Mouse (Mus musculus): ENCODE measurements around the gene Usp30. TPM values are rescaled to one million over a fixed set of nuclear protein-coding genes. Genes with fewer than 3 reads are reported as not detected.

Gene Usp30
- 16.0 and 18.2 TPM in 2 replicates for total RNA-seq (2014; rRNA removed; ENCODE audit: low replicate concordance)
- 6.1 and 6.3 TPM in 2 replicates for polyA plus RNA-seq (2015; fragmentation: Nextera tagmentation; extraction: Ambion mirVana)

- H3K36me3 ChIP-seq (replicated peaks; ENCODE audit: control insufficient read depth, insufficient read depth, low read length), result no peaks in the 10 kb centered on the region
- no peak within 1 kb of the TSS for H3K4me2 ChIP-seq (ENCODE audit: low read depth, low read length)
- H3K4me1 ChIP-seq (ENCODE audit: control insufficient read depth, insufficient read depth), result no peaks in the 10 kb centered on the region
- no peaks in the 10 kb centered on the region for H3K27me3 ChIP-seq (ENCODE audit: control insufficient read depth, insufficient read depth, low read length)
- DNase-seq (ENCODE audit: low spot score), result no peak
- no peak within 1 kb of the TSS for H3K9ac ChIP-seq (replicated peaks; ENCODE audit: low read depth, low read length)
- H3K27ac ChIP-seq (ENCODE audit: low read depth), result no peak within 1 kb of the TSS
- ATAC-seq (ENCODE audit: insufficient read depth, low read depth), result no peak
- WGBS, result 83% methylated on average over 6 of the region's 6 CpGs
- no peak within 1 kb of the TSS for H3K4me3 ChIP-seq (ENCODE audit: low read depth, low read length)
- TF ChIP-seq CTCF (IDR thresholded peaks at IDR 0.05; ENCODE audit: low read depth) (no peak), EP300 (IDR thresholded peaks at IDR 0.05; ENCODE audit: low read depth) (no peak)
- no peaks in the 10 kb centered on the region for H3K9me3 ChIP-seq (replicated peaks; ENCODE audit: control insufficient read depth, low read length)
These were observed at the start of gene Usp30 for GRCm38 (mm10) chr5:114065161-114065560. TSS of gene Usp30 (plus strand) at chr5:114065461.

DNA sequence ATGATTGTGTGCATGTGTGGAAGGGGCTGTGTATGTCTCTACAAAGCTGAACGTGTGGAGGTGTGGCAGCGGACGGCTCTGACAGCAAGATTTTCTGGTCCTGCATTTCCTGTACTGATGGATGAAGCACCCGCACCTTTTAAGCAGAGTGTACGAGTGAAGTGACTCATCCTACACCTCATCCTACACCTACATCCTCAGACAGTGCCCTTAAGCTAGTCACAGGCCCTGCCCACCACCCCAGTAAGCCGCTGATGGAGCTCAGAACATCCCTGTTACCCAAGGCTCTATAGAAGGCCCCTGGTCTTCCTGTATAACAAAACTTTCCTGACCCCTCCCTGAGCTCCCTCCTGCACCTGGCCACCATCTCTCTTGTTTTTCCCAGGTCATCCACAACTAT is 40.9 kb upstream of the Usp30 start:
- Histone ChIP-seq H3K4me2 (ENCODE audit: low read depth, low read length) (no peak overlapping the region), H3K4me3 (ENCODE audit: low read depth, low read length) (no peak overlapping the region), H3K9me3 (replicated peaks; ENCODE audit: control insufficient read depth, low read length) (no peaks in the 10 kb centered on the region), H3K27me3 (ENCODE audit: control insufficient read depth, insufficient read depth, low read length) (0 out of 2 replicates have a peak, but pooled peaks cover 6% of the 10 kb centered on the region), H3K36me3 (replicated peaks; ENCODE audit: control insufficient read depth, insufficient read depth, low read length) (no peaks in the 10 kb centered on the region), H3K27ac (ENCODE audit: low read depth) (no peak overlapping the region), H3K4me1 (ENCODE audit: control insufficient read depth, insufficient read depth) (no peaks in the 10 kb centered on the region), H3K9ac (replicated peaks; ENCODE audit: low read depth, low read length) (no peak overlapping the region)
- WGBS, result 52% methylated on average over 6 of the region's 6 CpGs
- TF ChIP-seq EP300 (IDR thresholded peaks at IDR 0.05; ENCODE audit: low read depth) (no peak), CTCF (IDR thresholded peaks at IDR 0.05; ENCODE audit: low read depth) (no peak)
- DNase-seq (ENCODE audit: low spot score), result no peak
- ATAC-seq (ENCODE audit: insufficient read depth, low read depth), result no peak

- Histone ChIP-seq H3K27ac (ENCODE audit: low read depth) (no peak overlapping the region), H3K36me3 (replicated peaks; ENCODE audit: control insufficient read depth, insufficient read depth, low read length) (no peaks in the 10 kb centered on the region), H3K4me1 (ENCODE audit: control insufficient read depth, insufficient read depth) (no peaks in the 10 kb centered on the region), H3K4me2 (ENCODE audit: low read depth, low read length) (no peak overlapping the region), H3K4me3 (ENCODE audit: low read depth, low read length) (no peak overlapping the region), H3K9me3 (replicated peaks; ENCODE audit: control insufficient read depth, low read length) (no peaks in the 10 kb centered on the region), H3K27me3 (ENCODE audit: control insufficient read depth, insufficient read depth, low read length) (0 out of 2 replicates have a peak, but pooled peaks cover 6% of the 10 kb centered on the region), H3K9ac (replicated peaks; ENCODE audit: low read depth, low read length) (no peak overlapping the region)
- 12% methylated on average over 10 of the region's 10 CpGs for WGBS
- ATAC-seq (ENCODE audit: insufficient read depth, low read depth), result no peak
- no peak for DNase-seq (ENCODE audit: low spot score)
- TF ChIP-seq CTCF (IDR thresholded peaks at IDR 0.05; ENCODE audit: low read depth), result no peak
- no peak for TF ChIP-seq EP300 (IDR thresholded peaks at IDR 0.05; ENCODE audit: low read depth)
These were observed 40.4 kb upstream of the Usp30 start for GRCm38 (mm10) chr5:114024885-114025284.

DNA sequence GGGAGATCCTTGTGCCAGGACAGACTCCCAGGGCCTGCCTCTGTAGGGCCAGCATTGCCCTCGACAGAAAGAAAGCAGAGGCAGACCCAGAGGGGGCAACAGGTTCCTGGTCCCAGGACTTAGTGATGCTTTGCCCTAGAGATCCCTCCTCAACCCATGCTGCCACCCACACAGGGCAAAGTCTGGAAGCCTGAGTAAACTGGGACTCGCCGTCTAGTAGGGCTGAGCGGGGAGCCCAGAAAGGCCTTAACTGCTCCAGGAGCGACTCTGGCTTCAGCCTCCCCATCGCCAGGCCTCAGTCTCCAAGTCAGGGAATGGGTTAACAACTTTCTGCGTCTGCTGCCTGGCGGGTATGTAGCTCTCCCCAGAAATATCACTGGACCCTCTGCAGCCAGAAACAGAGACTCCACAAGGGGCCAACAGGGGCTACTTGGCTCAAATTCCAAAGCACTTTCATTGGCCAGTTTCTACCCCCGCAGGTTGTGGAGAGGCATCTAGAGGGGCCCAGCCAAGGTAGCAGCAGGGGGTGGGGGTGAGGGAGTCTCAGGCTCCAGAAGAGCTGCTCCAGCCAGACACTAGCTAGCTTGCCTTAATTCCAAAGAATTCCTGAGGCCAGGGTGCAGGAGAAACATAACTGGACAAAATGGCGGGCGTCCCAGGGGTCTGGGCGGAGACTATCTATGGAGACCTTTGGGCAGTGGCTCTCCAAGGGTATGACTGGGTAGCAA is 37.9 kb upstream of the Usp30 start:
- ATAC-seq (ENCODE audit: insufficient read depth, low read depth) (no peak), DNase-seq (ENCODE audit: low spot score) (no peak)
- TF ChIP-seq EP300 (IDR thresholded peaks at IDR 0.05; ENCODE audit: low read depth), result no peak
- no peak for TF ChIP-seq CTCF (IDR thresholded peaks at IDR 0.05; ENCODE audit: low read depth)
- no peaks in the 10 kb centered on the region for H3K36me3 ChIP-seq (replicated peaks; ENCODE audit: control insufficient read depth, insufficient read depth, low read length)
- H3K9ac ChIP-seq (replicated peaks; ENCODE audit: low read depth, low read length), result no peak overlapping the region
- WGBS, result 77% methylated on average over 12 of the region's 12 CpGs
- no peak overlapping the region for H3K27ac ChIP-seq (ENCODE audit: low read depth)
- no peaks in the 10 kb centered on the region for H3K9me3 ChIP-seq (replicated peaks; ENCODE audit: control insufficient read depth, low read length)
- H3K27me3 ChIP-seq (ENCODE audit: control insufficient read depth, insufficient read depth, low read length), result 0 out of 2 replicates have a peak, but pooled peaks cover 6% of the 10 kb centered on the region
- no peak overlapping the region for H3K4me3 ChIP-seq (ENCODE audit: low read depth, low read length)
- H3K4me1 ChIP-seq (ENCODE audit: control insufficient read depth, insufficient read depth), result no peaks in the 10 kb centered on the region
- no peak overlapping the region for H3K4me2 ChIP-seq (ENCODE audit: low read depth, low read length)

DNA sequence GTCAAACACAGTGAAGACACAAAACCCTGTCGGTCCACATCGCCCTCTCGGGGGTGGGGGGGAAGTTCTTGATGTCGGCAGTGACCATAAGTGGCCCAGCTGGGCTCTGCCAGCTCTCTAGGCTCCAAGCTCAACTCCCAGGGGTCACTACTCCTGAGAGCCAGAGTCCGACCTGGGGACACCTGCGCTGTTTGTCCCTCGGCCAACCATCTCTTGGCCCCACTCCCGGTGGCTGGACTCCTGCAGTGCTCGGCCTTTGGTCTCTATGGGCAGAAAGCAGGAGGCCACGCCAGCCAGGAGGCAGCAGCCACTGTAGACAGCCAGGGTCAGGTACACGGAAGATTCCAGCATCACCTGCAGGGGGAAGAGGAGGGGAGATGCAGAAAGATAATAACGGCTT is 37.1 kb upstream of the Usp30 start:
- no peak overlapping the region for H3K4me3 ChIP-seq (ENCODE audit: low read depth, low read length)
- H3K36me3 ChIP-seq (replicated peaks; ENCODE audit: control insufficient read depth, insufficient read depth, low read length), result no peaks in the 10 kb centered on the region
- H3K9me3 ChIP-seq (replicated peaks; ENCODE audit: control insufficient read depth, low read length), result no peaks in the 10 kb centered on the region
- WGBS, result 80% methylated on average over 12 of the region's 12 CpGs
- H3K4me1 ChIP-seq (ENCODE audit: control insufficient read depth, insufficient read depth), result no peaks in the 10 kb centered on the region
- H3K9ac ChIP-seq (replicated peaks; ENCODE audit: low read depth, low read length), result no peak overlapping the region
- ATAC-seq (ENCODE audit: insufficient read depth, low read depth) (no peak), DNase-seq (ENCODE audit: low spot score) (no peak)
- no peak overlapping the region for H3K4me2 ChIP-seq (ENCODE audit: low read depth, low read length)
- 0 out of 2 replicates have a peak, but pooled peaks cover 6% of the 10 kb centered on the region for H3K27me3 ChIP-seq (ENCODE audit: control insufficient read depth, insufficient read depth, low read length)
- no peak overlapping the region for H3K27ac ChIP-seq (ENCODE audit: low read depth)
- no peak for TF ChIP-seq CTCF (IDR thresholded peaks at IDR 0.05; ENCODE audit: low read depth)
- TF ChIP-seq EP300 (IDR thresholded peaks at IDR 0.05; ENCODE audit: low read depth), result no peak

All from heart, postnatal 0 days (tissue).